Mouse (Mus musculus): ENCODE measurements around the gene Gpr137c. TPM values are rescaled to one million over a fixed set of nuclear protein-coding genes. Genes with fewer than 3 reads are reported as not detected.

The Gpr137c gene
- polyA plus RNA-seq, 1 experiment from 2014 or later: 1.6 TPM

GRCm38 (mm10) chr14:45323320-45323719, 103.8 kb downstream of the Gpr137c start:
- WGBS: 68% methylated on average over 3 of the region's 3 CpGs
- H3K9me3 ChIP-seq (ENCODE audit: control insufficient read depth, low read length): no peaks in the 10 kb centered on the region

GRCm38 (mm10) chr14:45325471-45325870, 106.0 kb downstream of the Gpr137c start:
- H3K4me1 ChIP-seq (replicated peaks; ENCODE audit: control insufficient read depth, insufficient read depth, low read length): no peaks in the 10 kb centered on the region
- H3K9me3 ChIP-seq (ENCODE audit: control insufficient read depth, low read length): no peaks in the 10 kb centered on the region
- no peak overlapping the region for H3K9ac ChIP-seq (ENCODE audit: low read length)
- no peaks in the 10 kb centered on the region for H3K27me3 ChIP-seq (ENCODE audit: control insufficient read depth, insufficient read depth, low read depth, low read length)
- no peak for ATAC-seq (ENCODE audit: low read depth)
- H3K27ac ChIP-seq (ENCODE audit: low read length): no peak overlapping the region
- no peak overlapping the region for H3K4me3 ChIP-seq (ENCODE audit: low read length)
- H3K36me3 ChIP-seq (ENCODE audit: control insufficient read depth, insufficient read depth, low read length): no peaks in the 10 kb centered on the region
- no peak overlapping the region for H3K4me2 ChIP-seq (ENCODE audit: low read depth, low read length)

More at GRCm38 (mm10) chr14:45323320-45323719, 103.8 kb downstream of the Gpr137c start:
- H3K27ac ChIP-seq (ENCODE audit: low read length): no peak overlapping the region
- H3K27me3 ChIP-seq (ENCODE audit: control insufficient read depth, insufficient read depth, low read depth, low read length): no peaks in the 10 kb centered on the region
- no peak overlapping the region for H3K4me3 ChIP-seq (ENCODE audit: low read length)
- no peak for ATAC-seq (ENCODE audit: low read depth)
- no peak overlapping the region for H3K9ac ChIP-seq (ENCODE audit: low read length)
- no peaks in the 10 kb centered on the region for H3K36me3 ChIP-seq (ENCODE audit: control insufficient read depth, insufficient read depth, low read length)
- H3K4me2 ChIP-seq (ENCODE audit: low read depth, low read length): no peak overlapping the region
- 0 out of 2 replicates have a peak, but pooled peaks cover 2% of the 10 kb centered on the region for H3K4me1 ChIP-seq (replicated peaks; ENCODE audit: control insufficient read depth, insufficient read depth, low read length)

DNA sequence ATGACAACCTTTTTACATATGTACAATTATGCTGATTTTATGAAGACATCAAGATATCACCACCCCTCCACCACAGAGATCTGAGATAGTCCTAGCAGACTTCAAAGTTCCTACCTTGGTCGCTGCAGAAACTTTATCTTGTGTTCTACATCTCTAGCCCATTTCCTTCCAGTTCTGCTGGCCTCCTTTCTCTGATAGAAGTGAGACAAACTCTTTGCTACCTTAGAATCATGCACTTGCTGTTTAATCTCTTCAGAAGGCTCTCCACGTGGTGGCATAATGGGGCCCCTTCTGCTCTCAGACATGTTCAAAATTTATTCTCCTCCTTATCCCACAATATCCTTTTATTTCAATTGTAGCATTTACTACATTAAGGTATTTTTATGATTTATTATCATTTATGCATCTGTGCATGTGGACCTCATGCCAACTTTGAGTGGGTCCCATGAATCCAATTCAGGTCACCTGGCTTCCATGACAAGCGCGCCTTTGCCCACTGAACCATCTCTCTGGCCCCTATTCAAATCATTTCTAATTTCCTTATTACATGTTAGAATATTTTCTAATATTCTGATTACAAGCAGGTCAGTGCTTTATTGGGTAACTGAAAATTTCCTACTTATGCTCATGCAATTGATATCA, 108.7 kb downstream of the Gpr137c start:
- no peak for ATAC-seq (ENCODE audit: low read depth)
- WGBS: 85% methylated on average over 4 of the region's 4 CpGs
- no peak overlapping the region for H3K4me3 ChIP-seq (ENCODE audit: low read length)
- H3K9ac ChIP-seq (ENCODE audit: low read length): no peak overlapping the region
- no peak overlapping the region for H3K4me2 ChIP-seq (ENCODE audit: low read depth, low read length)
- no peaks in the 10 kb centered on the region for H3K27me3 ChIP-seq (ENCODE audit: control insufficient read depth, insufficient read depth, low read depth, low read length)
- H3K9me3 ChIP-seq (ENCODE audit: control insufficient read depth, low read length): no peaks in the 10 kb centered on the region
- no peak overlapping the region for H3K27ac ChIP-seq (ENCODE audit: low read length)
- 0 out of 2 replicates have a peak, but pooled peaks cover 2% of the 10 kb centered on the region for H3K4me1 ChIP-seq (replicated peaks; ENCODE audit: control insufficient read depth, insufficient read depth, low read length)
- peaks cover 7% of the 10 kb centered on the region for H3K36me3 ChIP-seq (ENCODE audit: control insufficient read depth, insufficient read depth, low read length)

GRCm38 (mm10) chr14:45329018-45329588, 109.6 kb downstream of the Gpr137c start:
- H3K36me3 ChIP-seq (ENCODE audit: control insufficient read depth, insufficient read depth, low read length): peaks cover 13% of the 10 kb centered on the region
- H3K27me3 ChIP-seq (ENCODE audit: control insufficient read depth, insufficient read depth, low read depth, low read length): no peaks in the 10 kb centered on the region
- 0 out of 2 replicates have a peak overlapping the region, but pooled peaks have one; percentile 45 for H3K27ac ChIP-seq (ENCODE audit: low read length)
- H3K9me3 ChIP-seq (ENCODE audit: control insufficient read depth, low read length): no peaks in the 10 kb centered on the region
- H3K4me1 ChIP-seq (replicated peaks; ENCODE audit: control insufficient read depth, insufficient read depth, low read length): 0 out of 2 replicates have a peak, but pooled peaks cover 2% of the 10 kb centered on the region
- H3K9ac ChIP-seq (ENCODE audit: low read length): peak overlapping the region; percentile 11; the same call in 1 of the 2 replicates
- peak; percentile 8 for ATAC-seq (ENCODE audit: low read depth)
- WGBS: 11% methylated on average over 8 of the region's 8 CpGs
- H3K4me2 ChIP-seq (ENCODE audit: low read depth, low read length): peak overlapping the region; percentile 59
- H3K4me3 ChIP-seq (ENCODE audit: low read length): peak overlapping the region; percentile 79

- under 1% methylated on average over 44 of the region's 44 CpGs for WGBS
- H3K4me1 ChIP-seq (replicated peaks; ENCODE audit: control insufficient read depth, insufficient read depth, low read length): 0 out of 2 replicates have a peak, but pooled peaks cover 2% of the 10 kb centered on the region
- H3K27me3 ChIP-seq (ENCODE audit: control insufficient read depth, insufficient read depth, low read depth, low read length): no peaks in the 10 kb centered on the region
- H3K9ac ChIP-seq (ENCODE audit: low read length): peak within 1 kb of the TSS; percentile 95
- H3K4me2 ChIP-seq (ENCODE audit: low read depth, low read length): peak within 1 kb of the TSS; percentile 59
- peak; percentile 99 for ATAC-seq (ENCODE audit: low read depth)
- peaks cover 15% of the 10 kb centered on the region for H3K36me3 ChIP-seq (ENCODE audit: control insufficient read depth, insufficient read depth, low read length)
- peak within 1 kb of the TSS; percentile 70 for H3K27ac ChIP-seq (ENCODE audit: low read length)
- H3K9me3 ChIP-seq (ENCODE audit: control insufficient read depth, low read length): no peaks in the 10 kb centered on the region
- H3K4me3 ChIP-seq (ENCODE audit: low read length): peak within 1 kb of the TSS; percentile 79
These were observed 110.2 kb downstream of the Gpr137c start, which contains the start of gene Psmc6 for GRCm38 (mm10) chr14:45329589-45330181. Gene Psmc6, plus strand, starts transcription at chr14:45329788.

Other genes starting within 250 kb of the Gpr137c start
- 5.2 and 5.3 TPM in 2 replicates for gene Ptger2, start 231.5 kb upstream of the Gpr137c start, polyA plus RNA-seq (2015; fragmentation: Nextera tagmentation; extraction: Ambion mirVana)
- 17.4 and 19.2 TPM in 2 replicates for gene Txndc16, start 611 bp downstream of the Gpr137c start, polyA plus RNA-seq (2015; fragmentation: Nextera tagmentation; extraction: Ambion mirVana)
- gene Ero1l, start 99.1 kb downstream of the Gpr137c start, polyA plus RNA-seq (2015; fragmentation: Nextera tagmentation; extraction: Ambion mirVana): 29.8 and 31.1 TPM in 2 replicates
- 147 and 150 TPM in 2 replicates for gene Psmc6, start 110.1 kb downstream of the Gpr137c start, polyA plus RNA-seq (2015; fragmentation: Nextera tagmentation; extraction: Ambion mirVana)
- gene Styx, start 131.4 kb downstream of the Gpr137c start, polyA plus RNA-seq (2015; fragmentation: Nextera tagmentation; extraction: Ambion mirVana): 57.5 and 61.9 TPM in 2 replicates
- gene Gnpnat1, start 185.2 kb downstream of the Gpr137c start, polyA plus RNA-seq (2015; fragmentation: Nextera tagmentation; extraction: Ambion mirVana): 43.6 and 45.4 TPM in 2 replicates